Mouse (Mus musculus) cerebellum, adult 9-11 months (tissue): Measurements from ENCODE around the gene Gm17571.

Experiments used
- DNase-seq: peaks from one replicate; pipeline ENCODE4 v3.0.0; 2022

Gm17571 gene

GRCm38 (mm10) chr9:13446703-13447285 lies at the start of gene Gm17571:
Gene Gm17571, minus strand, starts transcription at chr9:13446753.
- no peak for DNase-seq

- no peak for DNase-seq
Observed at GRCm38 (mm10) chr9:13495530-13495929, 49.0 kb upstream of the Gm17571 start.

GRCm38 (mm10) chr9:13493746-13494145 lies 47.2 kb upstream of the Gm17571 start:
- no peak for DNase-seq

GRCm38 (mm10) chr9:13492807-13493206 lies 46.3 kb upstream of the Gm17571 start:
- DNase-seq: no peak

GRCm38 (mm10) chr9:13491854-13492620 lies 45.5 kb upstream of the Gm17571 start:
- DNase-seq: no peak

- DNase-seq: no peak
Observed at GRCm38 (mm10) chr9:13491107-13491506, 44.6 kb upstream of the Gm17571 start.

- no peak for DNase-seq
Observed at GRCm38 (mm10) chr9:13485914-13486313, 39.4 kb upstream of the Gm17571 start.

- DNase-seq: no peak
Observed at GRCm38 (mm10) chr9:13484267-13485240, 38.0 kb upstream of the Gm17571 start.

GRCm38 (mm10) chr9:13483199-13484068 lies 36.9 kb upstream of the Gm17571 start:
- DNase-seq: no peak

- DNase-seq: no peak
Observed at GRCm38 (mm10) chr9:13479275-13479674, 32.7 kb upstream of the Gm17571 start.

- DNase-seq: peak; percentile 63
Observed at GRCm38 (mm10) chr9:13474951-13475350, 28.4 kb upstream of the Gm17571 start.

GRCm38 (mm10) chr9:13470013-13470412 lies 23.5 kb upstream of the Gm17571 start:
- DNase-seq: no peak

- DNase-seq: no peak
Observed at GRCm38 (mm10) chr9:13468778-13469177, 22.2 kb upstream of the Gm17571 start.

GRCm38 (mm10) chr9:13467745-13468144 lies 21.2 kb upstream of the Gm17571 start:
- DNase-seq: no peak

- DNase-seq: no peak
Observed at GRCm38 (mm10) chr9:13466816-13467215, 20.3 kb upstream of the Gm17571 start.

GRCm38 (mm10) chr9:13466351-13466750 lies 19.8 kb upstream of the Gm17571 start:
- no peak for DNase-seq

- DNase-seq: no peak
Observed at GRCm38 (mm10) chr9:13465358-13466020, 18.9 kb upstream of the Gm17571 start.

GRCm38 (mm10) chr9:13460926-13461325 lies 14.4 kb upstream of the Gm17571 start:
- no peak for DNase-seq

- DNase-seq: no peak
Observed at GRCm38 (mm10) chr9:13460012-13460411, 13.5 kb upstream of the Gm17571 start.

- no peak for DNase-seq
Observed at GRCm38 (mm10) chr9:13459371-13459770, 12.8 kb upstream of the Gm17571 start.

GRCm38 (mm10) chr9:13457774-13458173 lies 11.2 kb upstream of the Gm17571 start:
- DNase-seq: no peak

- no peak for DNase-seq
Observed at GRCm38 (mm10) chr9:13455231-13455630, 8.7 kb upstream of the Gm17571 start.
